Mouse (Mus musculus) heart, postnatal 25 days (tissue): Measurements from ENCODE around the gene Gpatch3. TPM values are rescaled to one million over a fixed set of nuclear protein-coding genes. Genes with fewer than 3 reads are reported as not detected.

Source experiments
- DNase-seq: peaks from one replicate; pipeline ENCODE4 v3.0.0; 2022; ENCODE audit warnings: low spot score
- intact Hi-C: fragments of 180-260 bp; cut with DNase I; formaldehyde crosslinking; loops from one replicate; pipeline ENCODE4 v1.15.1; 2025
- total RNA-seq, 2 experiments: library from RNA; stranded (reverse); gene quantifications; 2 replicates each; pipeline ENCODE4 v1.2.3; 2021

Gpatch3 gene
- total RNA-seq, 2 experiments from 2014 or later: 4.7 to 5.3 TPM

DNA sequence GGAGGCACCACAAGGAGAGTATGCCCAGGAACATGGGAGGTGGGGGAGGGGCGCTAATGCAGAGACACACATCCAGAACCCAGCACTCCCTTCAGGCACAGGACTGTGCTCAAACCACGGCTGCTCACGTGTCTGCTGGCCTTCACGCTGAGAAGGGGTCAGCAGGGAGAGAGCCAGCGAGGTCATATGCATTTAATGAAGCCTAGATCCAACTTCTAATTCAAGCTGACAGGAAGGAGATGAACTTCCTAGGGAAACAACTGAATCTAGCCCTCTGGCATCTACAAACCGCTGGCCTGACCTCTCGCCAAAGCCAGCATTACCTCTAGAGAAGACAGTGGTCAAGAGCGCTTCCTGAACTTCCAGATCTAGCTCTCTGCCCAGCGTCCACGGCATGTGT lies 40.9 kb downstream of the Gpatch3 start:
- intact Hi-C loops: no loop called here
- DNase-seq: no peak

DNA sequence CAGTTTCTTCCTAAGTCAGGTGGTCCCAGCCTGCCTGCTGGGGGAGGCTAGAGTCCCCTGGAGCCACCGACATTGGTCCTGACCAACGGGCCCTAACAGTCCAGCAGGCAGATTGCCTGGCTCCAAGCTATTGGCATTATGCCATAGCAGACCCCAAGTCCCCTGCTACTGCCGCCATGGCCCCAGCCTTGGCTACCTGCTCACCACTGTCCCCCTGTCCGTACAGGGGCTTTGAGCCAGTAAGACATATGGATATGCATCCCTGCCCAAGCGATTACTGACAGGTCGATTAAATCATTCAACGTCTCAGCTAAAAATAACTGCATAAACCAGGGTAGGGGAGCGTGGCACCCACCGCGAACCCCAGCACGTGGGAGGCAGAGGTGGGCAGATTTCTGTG lies 43.4 kb downstream of the Gpatch3 start:
- DNase-seq: no peak
- intact Hi-C loops: no loop called here

DNA sequence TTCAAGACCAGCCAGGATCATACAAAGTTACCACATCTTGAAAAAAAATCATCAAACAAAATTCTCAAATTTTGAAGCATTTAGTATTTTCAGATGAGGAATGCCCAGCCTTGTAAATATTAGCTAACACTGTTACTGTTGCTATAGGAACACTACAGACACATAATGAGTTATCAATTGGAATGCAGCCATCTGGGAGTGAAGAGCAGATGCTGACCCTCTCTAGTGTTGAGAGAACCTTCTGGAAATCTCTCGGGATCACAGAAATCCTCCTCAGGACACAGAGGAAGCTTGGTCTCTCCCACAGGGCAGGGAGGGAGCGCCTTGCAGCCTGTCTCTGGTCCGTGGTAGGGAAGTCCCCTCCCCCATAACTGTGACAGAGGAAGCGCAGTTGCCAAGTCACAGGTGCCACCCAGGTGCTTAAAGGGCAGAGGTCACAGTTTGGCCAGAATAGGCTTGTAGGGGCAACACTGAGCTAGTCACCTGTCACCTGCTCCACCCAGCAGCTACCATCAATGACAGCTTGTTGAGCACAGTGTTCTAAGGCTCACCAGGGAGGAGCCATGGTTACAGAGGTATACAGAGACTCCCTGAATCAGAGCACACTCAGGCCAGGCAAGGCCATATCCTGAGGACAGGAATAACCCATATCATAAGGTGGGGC lies 45.1 kb downstream of the Gpatch3 start:
- DNase-seq: no peak
- intact Hi-C loops: no loop called here

DNA sequence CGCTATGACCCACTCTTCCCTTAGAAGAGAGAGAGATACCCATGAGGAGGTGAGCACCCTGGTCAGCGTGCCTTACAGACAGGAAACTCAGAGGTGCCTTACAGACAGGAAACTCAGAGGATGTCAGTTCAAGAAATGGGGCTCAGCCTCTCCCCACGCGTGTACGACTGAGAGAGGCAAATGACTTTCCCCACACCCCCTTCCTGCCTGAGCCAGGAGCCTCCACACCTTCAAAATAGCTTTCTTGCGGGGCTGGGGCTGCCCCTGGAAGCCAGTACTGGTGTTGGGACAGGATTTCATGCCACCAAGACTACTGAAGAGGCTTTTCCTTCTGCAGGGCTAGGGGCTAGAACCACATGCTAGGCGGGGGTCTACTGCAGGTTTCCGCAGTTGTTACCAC lies 46.1 kb downstream of the Gpatch3 start:
- DNase-seq: no peak
- intact Hi-C loops: no loop called here

DNA sequence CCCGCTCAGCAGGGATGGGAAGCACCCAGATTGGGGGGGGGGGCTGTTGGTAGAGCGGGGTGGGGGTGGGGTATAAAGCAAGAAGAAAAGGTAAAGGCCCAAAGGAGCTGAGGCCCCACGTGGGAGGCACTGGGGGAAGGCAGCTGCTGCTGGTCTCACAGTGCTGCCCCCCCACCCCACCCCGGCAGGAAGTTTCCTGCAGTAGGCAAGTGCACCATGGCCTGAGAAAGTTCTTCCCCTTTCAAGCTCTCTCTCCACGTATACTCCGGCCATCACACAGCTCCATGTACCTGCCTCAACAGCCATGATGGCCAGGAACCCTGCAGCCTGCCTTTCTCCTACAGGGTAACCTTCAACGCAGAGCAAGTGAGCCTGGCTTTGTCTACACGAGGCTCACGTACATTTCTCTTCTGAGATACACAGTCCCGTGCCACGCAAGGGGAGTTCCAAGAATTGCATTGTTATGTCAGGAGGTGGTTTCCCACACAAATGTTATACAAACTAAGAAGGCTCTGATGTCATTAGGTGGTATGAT lies 47.7 kb downstream of the Gpatch3 start:
- DNase-seq: no peak
- intact Hi-C loops: no loop called here

DNA sequence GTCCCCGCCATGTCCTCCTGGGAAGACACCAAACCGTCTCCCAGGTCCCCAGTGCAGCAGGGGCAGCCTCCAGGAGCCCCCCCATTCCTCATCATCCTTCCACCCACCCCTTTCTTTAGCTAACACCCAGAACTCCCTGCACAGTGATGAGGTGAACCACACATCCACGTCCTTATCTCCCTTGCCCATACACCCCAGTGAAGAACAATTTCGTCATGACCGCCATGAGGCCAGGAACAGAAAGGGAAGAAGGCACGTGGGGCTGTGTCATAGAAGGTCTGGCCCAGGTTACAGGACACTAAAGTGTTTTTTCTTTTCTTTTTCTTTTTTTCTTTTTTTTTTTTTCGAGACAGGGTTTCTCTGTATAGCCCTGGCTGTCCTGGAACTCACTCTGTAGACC lies 50.3 kb downstream of the Gpatch3 start:
- DNase-seq: no peak
- intact Hi-C loops: no loop called here

DNA sequence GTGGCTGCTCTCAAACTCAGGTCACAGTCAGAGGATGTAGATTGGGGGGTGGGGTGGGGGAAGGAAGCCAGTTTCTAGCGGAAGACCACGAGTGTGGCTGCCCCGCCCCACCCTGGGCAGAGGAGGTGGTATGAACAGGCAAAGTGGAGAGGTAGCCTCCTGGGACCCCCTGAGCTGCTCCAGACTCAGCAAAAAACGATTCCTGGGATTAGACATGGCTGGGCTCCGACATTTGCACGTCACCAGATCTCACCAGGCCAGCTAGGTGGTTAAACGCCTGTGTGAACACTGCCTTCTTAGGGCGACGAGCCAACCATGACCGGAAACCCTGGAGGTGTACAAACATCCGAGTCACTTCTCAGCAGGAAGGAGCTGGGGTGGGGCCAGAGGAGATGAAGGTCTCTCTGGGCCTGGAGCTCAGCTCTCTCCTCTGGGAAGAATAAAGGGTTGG lies 51.1 kb downstream of the Gpatch3 start:
- DNase-seq: peak; percentile 63
- intact Hi-C loops: no loop called here

DNA sequence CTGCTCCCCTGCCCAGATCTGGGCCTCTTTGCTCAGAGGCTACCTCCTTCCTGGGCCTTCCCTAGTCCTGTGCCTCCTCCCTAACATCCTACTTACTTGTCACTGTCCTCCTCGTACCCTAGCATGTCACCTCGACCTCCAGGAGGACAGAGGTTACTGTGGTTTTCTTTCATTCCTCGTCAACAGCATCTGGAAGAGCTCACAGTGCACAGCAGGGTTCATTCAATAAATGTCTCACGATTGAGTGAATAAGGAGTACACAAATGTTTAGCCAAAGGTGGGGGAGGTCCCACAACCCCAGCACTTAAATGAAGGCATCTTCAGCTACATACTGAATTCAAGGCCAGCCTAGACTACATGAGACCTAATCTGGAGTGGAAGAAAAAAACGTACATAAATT lies 51.7 kb downstream of the Gpatch3 start:
- intact Hi-C loops: no loop called here
- DNase-seq: no peak

DNA sequence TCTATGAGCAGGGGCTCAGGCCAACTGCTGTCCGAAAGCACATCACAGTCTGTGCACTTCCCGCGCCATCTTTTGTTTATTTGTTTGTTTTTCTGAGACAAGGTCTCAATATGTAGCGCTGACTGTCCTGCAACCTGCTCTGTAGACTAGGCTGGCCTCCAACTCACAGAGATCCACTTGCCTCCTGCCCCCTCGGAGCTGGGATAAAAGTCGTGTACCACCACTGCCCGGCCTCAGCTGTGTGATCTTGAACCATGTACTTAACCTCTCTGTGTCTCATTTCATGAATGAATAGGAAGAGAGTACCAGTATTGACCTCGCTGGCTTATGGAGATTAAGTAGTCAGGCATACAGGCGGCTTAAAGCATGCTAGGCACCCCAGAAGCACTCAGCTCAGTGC lies 52.1 kb downstream of the Gpatch3 start:
- intact Hi-C loops: no loop called here
- no peak for DNase-seq

DNA sequence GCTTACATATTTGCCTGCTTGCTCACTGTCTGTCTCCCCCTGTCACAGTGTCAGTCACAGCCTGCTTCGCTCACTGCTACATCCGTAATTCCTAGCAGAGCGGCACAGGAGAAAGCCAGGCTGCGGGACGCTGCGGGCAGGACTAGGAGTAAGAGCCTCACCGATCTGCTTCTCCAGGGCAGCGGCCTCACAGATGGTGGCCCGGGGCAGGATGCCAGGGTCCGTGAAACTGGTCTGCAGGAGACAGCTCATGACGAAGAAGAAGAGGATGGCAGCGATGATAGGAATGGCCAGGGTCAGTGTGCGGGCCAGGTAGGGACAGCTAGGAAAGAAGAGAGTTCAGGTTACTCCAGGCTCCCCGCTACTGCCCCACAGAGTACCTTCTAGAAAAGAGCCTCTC lies 52.5 kb downstream of the Gpatch3 start:
- no peak for DNase-seq
- intact Hi-C loops: no loop called here

DNA sequence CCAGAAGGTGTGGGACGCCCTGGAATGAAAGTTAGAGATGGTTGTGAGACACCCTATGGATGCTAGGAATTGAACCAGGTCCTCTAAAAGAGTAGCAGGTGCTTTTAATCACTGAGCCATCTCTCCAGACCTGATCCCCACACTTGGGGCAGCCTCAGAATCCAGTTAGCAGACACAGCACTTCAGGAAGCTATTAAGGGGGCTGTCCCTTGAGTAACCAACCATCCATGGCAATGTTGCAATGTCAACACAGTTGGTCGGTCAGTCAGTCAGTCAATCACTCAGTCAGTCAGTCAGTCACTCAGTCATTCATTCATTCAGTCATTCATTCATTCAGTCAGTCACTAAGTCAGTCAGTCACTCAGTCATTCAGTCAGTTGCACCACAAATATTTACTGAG lies 54.0 kb downstream of the Gpatch3 start:
- intact Hi-C loops: no loop called here
- DNase-seq: no peak

DNA sequence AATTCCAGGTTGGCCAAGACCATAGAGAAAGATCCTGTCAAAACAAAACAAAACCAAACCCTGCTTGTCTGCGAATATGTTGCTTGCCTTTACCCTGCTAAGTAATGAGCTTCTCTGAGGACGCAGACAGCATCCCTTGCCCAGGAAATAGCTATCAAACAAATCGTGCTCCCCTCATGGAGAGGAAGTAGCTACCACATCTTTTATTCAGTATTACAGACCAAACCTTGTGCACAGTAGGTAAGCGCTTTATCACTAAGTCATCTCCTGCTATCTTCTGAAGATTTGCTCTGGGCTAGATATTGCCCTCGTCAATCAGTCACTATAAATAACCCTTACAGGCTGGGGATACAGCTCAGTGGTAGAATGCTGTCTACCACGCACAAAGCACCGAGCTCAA lies 54.6 kb downstream of the Gpatch3 start:
- no peak for DNase-seq
- intact Hi-C loops: no loop called here

DNA sequence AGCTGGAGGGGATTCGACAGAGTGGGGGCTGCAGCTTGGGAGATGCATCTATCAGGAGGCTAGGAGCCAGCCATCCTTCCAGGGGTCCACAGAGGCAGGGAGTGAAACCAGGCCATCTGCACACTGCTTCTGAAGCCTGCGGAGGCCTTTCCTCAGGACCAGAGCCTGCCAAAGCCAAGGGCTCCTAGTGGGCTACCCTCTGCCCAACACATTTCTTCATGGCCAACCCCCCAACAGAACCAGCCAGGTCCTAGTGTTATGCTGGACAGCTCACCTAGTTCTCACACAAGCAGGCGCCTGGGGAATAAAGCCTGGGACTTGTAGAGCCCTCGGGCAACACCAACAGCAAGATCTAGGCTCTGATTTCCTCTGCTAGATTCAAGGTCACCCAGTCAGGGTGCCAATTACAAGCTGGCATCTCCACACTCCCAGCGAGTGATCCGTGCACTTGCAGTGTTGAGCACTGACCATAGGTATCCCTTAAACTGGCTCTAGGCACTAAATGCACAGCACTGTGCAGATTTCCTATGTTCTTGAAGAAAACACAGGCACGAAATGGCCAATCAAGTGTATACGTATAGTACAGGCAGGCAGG lies 55.9 kb downstream of the Gpatch3 start:
- intact Hi-C loops: no loop called here
- no peak for DNase-seq

DNA sequence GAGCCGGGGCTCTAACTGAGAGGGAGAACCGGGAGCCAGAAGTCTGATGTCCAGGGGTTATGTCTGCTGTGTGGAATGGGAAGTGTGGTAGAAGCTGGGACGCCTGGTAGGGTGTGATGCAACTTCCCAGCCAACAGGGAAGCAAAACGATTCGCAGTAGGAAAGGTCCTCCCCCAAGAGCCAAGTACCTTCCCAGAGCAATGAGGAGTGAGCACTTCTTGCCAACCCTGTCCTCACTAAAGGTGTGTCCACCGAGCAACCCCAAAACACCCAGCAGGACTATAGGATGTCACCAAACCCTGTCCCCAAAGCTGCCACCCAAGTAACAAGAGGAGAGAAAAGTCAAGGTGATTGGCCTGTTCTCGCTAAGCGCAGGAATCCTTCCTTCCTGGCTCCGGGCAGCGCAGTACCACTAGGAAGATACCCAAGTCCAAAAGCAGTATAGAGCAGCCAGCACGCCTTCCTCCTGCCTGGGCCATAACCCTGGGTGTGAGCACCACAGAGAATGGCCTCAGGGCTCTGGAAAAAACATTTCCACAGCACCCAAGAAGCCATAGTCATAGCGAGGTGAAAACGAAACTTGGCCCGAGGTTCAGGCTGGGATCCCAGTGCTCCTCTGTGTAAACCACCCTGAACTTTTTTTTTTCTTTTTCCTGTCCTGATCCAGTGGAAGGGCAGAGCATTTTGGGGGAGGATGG lies 56.7 kb downstream of the Gpatch3 start:
- DNase-seq: no peak
- intact Hi-C loops: no loop called here

DNA sequence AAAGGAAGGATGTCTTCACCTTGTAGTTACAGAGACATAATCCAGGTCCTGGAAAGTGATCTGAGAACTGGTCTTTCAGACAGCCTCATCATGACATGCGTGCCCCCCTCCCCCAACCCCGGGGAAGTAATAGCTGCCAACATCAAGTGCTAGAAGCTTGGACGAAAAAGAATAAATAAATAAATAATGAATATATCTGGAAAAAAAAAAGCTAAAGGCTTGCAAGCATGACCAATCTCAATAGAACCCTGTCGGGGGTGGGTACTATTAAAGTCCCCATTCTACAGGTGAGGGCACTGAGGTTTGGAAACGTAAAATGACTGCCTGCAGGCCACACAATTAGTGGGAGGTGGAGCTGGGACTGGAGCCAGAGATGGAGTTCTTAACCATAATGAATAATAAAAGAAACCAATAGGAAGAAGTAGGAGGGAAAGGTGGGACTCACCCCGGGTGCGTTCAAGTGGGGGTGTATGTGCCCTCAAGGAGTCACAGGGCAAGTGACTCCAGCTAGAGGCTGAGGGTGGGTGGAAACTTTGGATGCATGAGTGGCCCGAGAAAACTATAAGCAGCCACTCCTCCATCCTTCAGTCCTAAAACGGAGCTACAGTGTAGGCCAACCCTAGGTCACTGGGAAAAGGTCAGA lies 57.3 kb downstream of the Gpatch3 start:
- intact Hi-C loops: no loop called here
- no peak for DNase-seq

DNA sequence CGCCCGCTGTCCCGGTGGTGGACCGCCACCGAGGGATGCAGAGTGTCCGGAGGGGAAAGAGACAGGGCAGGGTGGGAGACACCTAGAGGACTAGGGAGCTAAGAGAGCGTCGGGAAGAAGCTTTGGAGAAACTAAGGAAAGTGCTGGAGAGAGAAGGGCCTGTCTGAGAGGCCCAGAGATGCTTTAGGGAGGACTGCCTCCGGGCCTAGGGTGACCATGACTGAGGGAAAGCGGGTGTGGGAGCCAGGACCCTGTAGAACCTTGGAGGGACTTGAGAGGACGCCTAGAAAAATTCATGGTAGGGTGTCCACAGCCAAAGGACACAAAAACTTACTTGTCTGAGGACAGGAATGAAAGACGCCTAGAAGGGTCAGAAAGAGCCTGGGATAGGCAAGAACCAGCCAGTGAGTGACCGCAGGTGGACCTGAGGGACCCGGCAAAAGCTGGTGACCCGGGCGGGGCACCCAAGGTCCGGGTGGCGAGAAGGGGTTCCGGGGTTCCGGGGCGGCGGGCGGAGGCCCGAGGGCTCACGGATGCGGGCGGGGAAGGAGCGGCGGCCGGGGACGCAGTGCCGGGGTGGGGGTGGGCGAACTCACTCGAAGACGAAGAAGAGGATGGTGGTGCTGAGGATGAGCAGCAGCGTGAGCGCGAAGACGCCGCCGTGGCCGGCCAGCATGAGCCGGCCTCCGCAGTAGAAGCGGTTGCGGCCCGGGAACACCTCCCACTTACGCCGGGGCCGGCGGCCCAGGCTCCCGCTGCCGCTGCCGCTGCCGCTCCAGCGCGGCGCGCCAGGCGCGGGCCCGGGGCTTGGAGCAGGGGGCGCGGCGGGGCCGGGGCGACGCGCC lies 58.2 kb downstream of the Gpatch3 start:
- DNase-seq: no peak
- intact Hi-C loops: no loop called here

DNA sequence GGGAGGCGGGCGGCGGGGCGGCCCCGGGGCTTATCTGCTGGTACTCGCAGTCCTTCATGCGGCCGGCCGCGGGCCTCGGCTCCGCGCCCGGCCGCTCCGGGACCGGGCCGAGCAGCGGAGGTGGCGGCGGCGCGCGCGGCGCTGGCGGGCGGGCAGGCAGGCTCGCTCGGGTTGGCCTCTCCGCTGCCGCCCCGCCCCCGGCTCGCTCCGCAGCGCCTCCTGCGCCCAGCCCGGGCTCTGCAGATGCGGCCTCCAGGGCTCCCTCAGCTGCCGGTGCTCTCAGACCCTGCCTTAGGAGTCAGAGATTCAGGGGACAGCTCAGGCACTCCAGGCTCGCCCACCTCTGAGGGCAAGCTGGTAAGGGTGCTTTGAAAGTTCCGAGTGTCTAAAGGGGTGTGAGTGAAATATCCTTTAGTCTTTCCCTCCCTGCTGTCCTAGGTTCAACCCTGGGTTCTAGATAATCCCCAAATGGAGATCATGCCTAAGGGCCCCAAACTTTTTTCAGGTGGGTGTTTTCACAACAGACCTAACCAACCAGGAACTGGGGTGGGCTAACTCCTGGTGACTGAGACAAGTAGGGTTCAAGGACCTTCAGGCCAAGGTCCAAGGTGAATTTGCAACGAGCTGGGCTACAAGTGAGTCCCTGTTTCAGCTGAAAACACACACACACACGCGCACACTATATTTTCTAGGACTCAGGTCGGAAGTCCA lies 58.9 kb downstream of the Gpatch3 start:
- DNase-seq: peak; percentile 83
- intact Hi-C loops: loop anchor here (2.0 kb wide), 1 partner anchor 15 kb away; no protein-coding TSS in a partner anchor
